Mouse (Mus musculus) kidney, embryonic 15.5 days (tissue): ENCODE measurements at regions not wholly inside any gene's neighbourhood (a gene's known extent, or its start where the extent isn't known, plus 50 kb on each side); places are given as distances from the start of the nearest gene placed in this dataset.
A peak's percentile ranks its signal among the peaks of the same experiment; 100 is the strongest.

Experiments
- ATAC-seq: fragments of 200-750 bp; cut with Nextera tagmentation; replicated peaks from 2 replicates; pipeline ENCODE4 v1.8.0; 2017; ENCODE audit warnings: moderate TSS enrichment; ENCODE audit not compliant: low FRiP score
- H3K27ac ChIP-seq: fragments of 300-500 bp; sonication (generic); 2 replicates; pipeline ENCODE4 v1.5.1; 2015; ENCODE audit warnings: mild to moderate bottlenecking, inconsistent platforms
- H3K27me3 ChIP-seq: fragments of 300-500 bp; sonication (generic); 2 replicates; pipeline ENCODE4 v1.6.1; 2015; ENCODE audit warnings: inconsistent platforms
- H3K36me3 ChIP-seq: fragments of 300-500 bp; sonication (generic); 2 replicates; pipeline ENCODE4 v1.6.1; 2015; ENCODE audit warnings: inconsistent platforms
- H3K4me1 ChIP-seq: fragments of 300-500 bp; sonication (generic); 2 replicates; pipeline ENCODE4 v1.6.1; 2015; ENCODE audit warnings: inconsistent platforms
- H3K4me2 ChIP-seq: fragments of 300-500 bp; sonication (generic); 2 replicates; pipeline ENCODE4 v1.6.1; 2015; ENCODE audit warnings: moderate library complexity, mild to moderate bottlenecking, inconsistent platforms
- H3K4me3 ChIP-seq: fragments of 300-500 bp; sonication (generic); replicated peaks from 2 replicates; pipeline ENCODE4 v1.5.1; 2015; ENCODE audit warnings: mild to moderate bottlenecking, inconsistent platforms
- H3K9ac ChIP-seq: fragments of 300-500 bp; sonication (generic); 2 replicates; pipeline ENCODE4 v1.6.1; 2015; ENCODE audit warnings: mild to moderate bottlenecking, inconsistent platforms
- H3K9me3 ChIP-seq: fragments of 300-500 bp; sonication (generic); replicated peaks from 2 replicates; pipeline ENCODE4 v1.6.1; 2016; ENCODE audit warnings: inconsistent platforms
- WGBS: fragments of 180-500 bp; shearing (Covaris S2); methylation state at CpG from one replicate; pipeline ENCODE4 v1.1.7; 2015; ENCODE audit warnings: mixed read lengths; 5-methylcytosine and 5-hydroxymethylcytosine counted together

DNA sequence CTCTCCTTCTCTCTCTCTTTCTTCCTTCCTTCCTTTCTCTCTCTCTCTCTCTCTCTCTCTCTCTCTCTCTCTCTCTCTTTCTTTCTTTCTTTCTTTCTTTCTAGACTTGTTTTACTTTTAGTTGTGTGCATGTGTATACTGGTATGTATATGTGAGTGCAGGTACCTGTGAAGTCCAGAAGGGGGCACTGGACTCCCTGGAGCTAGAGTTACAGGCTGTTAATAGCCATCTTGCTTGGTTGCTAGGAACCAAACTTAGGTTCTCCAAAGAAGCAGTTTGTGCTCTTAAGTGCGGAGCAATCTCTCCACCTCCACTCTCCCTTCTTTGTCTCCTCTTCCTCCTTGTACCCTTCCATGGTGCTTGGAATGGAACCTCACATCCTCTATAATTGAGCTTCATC is 77.2 kb downstream of the Gm10604 start:
- no peak overlapping the region for H3K4me3 ChIP-seq
- no peak for ATAC-seq
- WGBS: 93% methylated on average over 1 of the region's 1 CpGs
- H3K9ac ChIP-seq: no peak overlapping the region
- no peaks in the 10 kb centered on the region for H3K9me3 ChIP-seq
- no peaks in the 10 kb centered on the region for H3K27me3 ChIP-seq
- 0 out of 2 replicates have a peak, but pooled peaks cover 3% of the 10 kb centered on the region for H3K4me1 ChIP-seq
- H3K36me3 ChIP-seq: no peaks in the 10 kb centered on the region
- no peak overlapping the region for H3K27ac ChIP-seq
- H3K4me2 ChIP-seq: no peak overlapping the region

DNA sequence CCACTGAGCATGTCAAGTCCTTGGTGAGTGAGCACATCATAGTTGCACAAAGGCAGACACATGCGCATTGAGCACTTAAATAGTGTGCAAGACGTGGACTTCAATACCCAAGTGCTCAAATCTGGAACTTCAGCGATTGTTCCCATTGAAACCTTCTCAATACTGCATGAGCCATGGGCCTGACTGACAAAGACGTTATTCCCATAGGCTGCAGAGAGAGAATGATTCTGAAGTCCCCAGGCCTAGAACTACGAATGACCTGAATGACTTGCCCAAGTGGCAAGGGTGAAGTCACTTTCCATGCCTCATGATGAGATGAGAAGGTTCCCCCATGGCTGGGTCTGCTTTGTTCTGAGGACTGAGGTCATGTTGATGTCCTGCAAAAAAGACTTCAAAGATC is 77.7 kb downstream of the Gm10604 start:
- no peaks in the 10 kb centered on the region for H3K9me3 ChIP-seq
- 0 out of 2 replicates have a peak, but pooled peaks cover 3% of the 10 kb centered on the region for H3K4me1 ChIP-seq
- H3K9ac ChIP-seq: no peak overlapping the region
- 90% methylated on average over 5 of the region's 5 CpGs for WGBS
- no peak overlapping the region for H3K27ac ChIP-seq
- H3K36me3 ChIP-seq: no peaks in the 10 kb centered on the region
- H3K4me3 ChIP-seq: no peak overlapping the region
- no peak overlapping the region for H3K4me2 ChIP-seq
- no peak for ATAC-seq
- H3K27me3 ChIP-seq: no peaks in the 10 kb centered on the region

GRCm38 (mm10) chr4:11899979-11900624 is 81.0 kb downstream of the Gm10604 start:
- peak overlapping the region; percentile 14 for H3K4me2 ChIP-seq
- no peak overlapping the region for H3K4me3 ChIP-seq
- ATAC-seq: peak; percentile 85
- H3K9ac ChIP-seq: no peak overlapping the region
- no peaks in the 10 kb centered on the region for H3K9me3 ChIP-seq
- no peaks in the 10 kb centered on the region for H3K27me3 ChIP-seq
- no peak overlapping the region for H3K27ac ChIP-seq
- no peaks in the 10 kb centered on the region for H3K36me3 ChIP-seq
- 9% methylated on average over 10 of the region's 10 CpGs for WGBS
- H3K4me1 ChIP-seq: 0 out of 2 replicates have a peak, but pooled peaks cover 3% of the 10 kb centered on the region

DNA sequence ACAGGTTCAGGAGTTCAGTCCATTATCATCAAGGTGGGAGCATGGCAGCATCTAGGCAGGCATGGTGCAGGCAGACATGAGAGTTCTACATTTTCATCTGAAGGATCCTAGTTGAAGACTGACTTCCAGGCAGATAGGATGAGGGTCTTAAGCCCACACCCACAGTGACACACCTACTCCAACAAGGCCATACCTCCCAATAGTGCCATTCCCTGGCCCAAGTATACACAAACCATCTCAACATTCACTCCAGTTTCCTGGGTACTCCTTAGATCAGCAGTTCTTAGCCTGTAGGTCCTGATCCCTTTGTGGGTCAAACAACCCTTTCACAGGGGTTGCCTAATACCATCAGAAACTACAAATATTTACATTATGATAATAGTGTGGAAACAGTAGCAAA is 83.8 kb downstream of the Gm10604 start:
- Histone ChIP-seq H3K27ac (no peak overlapping the region), H3K4me3 (no peak overlapping the region), H3K9me3 (no peaks in the 10 kb centered on the region), H3K4me1 (0 out of 2 replicates have a peak, but pooled peaks cover 3% of the 10 kb centered on the region), H3K4me2 (no peak overlapping the region), H3K36me3 (no peaks in the 10 kb centered on the region), H3K27me3 (no peaks in the 10 kb centered on the region), H3K9ac (no peak overlapping the region)
- ATAC-seq: no peak

GRCm38 (mm10) chr4:11895857-11896825 is 84.9 kb downstream of the Gm10604 start:
- Histone ChIP-seq H3K9me3 (no peaks in the 10 kb centered on the region), H3K27ac (no peak overlapping the region), H3K4me3 (no peak overlapping the region), H3K4me2 (no peak overlapping the region), H3K4me1 (0 out of 2 replicates have a peak, but pooled peaks cover 3% of the 10 kb centered on the region), H3K27me3 (no peaks in the 10 kb centered on the region), H3K9ac (no peak overlapping the region), H3K36me3 (no peaks in the 10 kb centered on the region)
- no peak for ATAC-seq
- 69% methylated on average over 6 of the region's 6 CpGs for WGBS

DNA sequence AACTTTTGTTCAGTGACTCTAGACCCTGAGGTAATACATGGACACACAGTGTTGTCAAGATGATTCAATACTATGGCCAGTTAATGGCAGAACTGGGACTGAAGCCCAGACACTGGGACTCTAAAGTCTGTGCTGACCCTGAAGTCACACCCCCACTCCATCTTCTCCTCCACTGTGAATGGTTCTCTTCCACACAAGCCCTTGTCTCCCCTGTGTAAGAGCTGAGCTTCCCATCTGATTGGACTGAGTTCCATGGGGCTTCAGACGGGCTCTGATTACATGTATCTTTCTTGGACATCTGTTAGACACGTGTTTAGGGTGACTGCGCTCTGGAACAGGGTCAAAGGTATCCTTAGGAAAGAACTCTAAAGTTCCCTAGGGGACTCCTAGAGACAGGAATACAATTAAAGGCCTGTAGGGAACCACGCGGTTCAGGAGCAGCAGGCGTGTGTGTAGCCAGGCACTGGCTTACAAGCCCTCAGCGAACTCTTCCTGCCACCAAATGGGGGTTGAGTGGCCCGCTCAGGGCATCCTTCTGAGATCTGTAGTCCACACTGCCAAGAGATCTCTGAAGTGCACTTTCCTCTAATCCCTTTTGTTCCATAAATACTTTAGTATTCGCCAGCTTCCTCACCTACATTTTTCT is 87.4 kb downstream of the Gm10604 start:
- peak; percentile 58 for ATAC-seq
- no peak overlapping the region for H3K27ac ChIP-seq
- no peaks in the 10 kb centered on the region for H3K27me3 ChIP-seq
- H3K9me3 ChIP-seq: no peaks in the 10 kb centered on the region
- no peak overlapping the region for H3K9ac ChIP-seq
- no peaks in the 10 kb centered on the region for H3K4me1 ChIP-seq
- H3K36me3 ChIP-seq: no peaks in the 10 kb centered on the region
- WGBS: 62% methylated on average over 9 of the region's 9 CpGs
- H3K4me3 ChIP-seq: no peak overlapping the region
- no peak overlapping the region for H3K4me2 ChIP-seq

- WGBS: 83% methylated on average over 6 of the region's 6 CpGs
- Histone ChIP-seq H3K36me3 (no peaks in the 10 kb centered on the region), H3K27me3 (no peaks in the 10 kb centered on the region), H3K4me3 (no peak overlapping the region), H3K27ac (no peak overlapping the region), H3K4me2 (no peak overlapping the region), H3K4me1 (peaks cover 6% of the 10 kb centered on the region; the same call in 1 of the 2 replicates), H3K9ac (no peak overlapping the region), H3K9me3 (no peaks in the 10 kb centered on the region)
- no peak for ATAC-seq
Measured at GRCm38 (mm10) chr4:11889039-11889600, 91.9 kb downstream of the Gm10604 start.

GRCm38 (mm10) chr4:11887377-11887776 is 93.7 kb downstream of the Gm10604 start:
- Histone ChIP-seq H3K36me3 (no peaks in the 10 kb centered on the region), H3K4me3 (no peak overlapping the region), H3K9me3 (no peaks in the 10 kb centered on the region), H3K27me3 (no peaks in the 10 kb centered on the region), H3K4me2 (no peak overlapping the region), H3K4me1 (peaks cover 6% of the 10 kb centered on the region; the same call in 1 of the 2 replicates), H3K27ac (no peak overlapping the region), H3K9ac (no peak overlapping the region)
- 2% methylated on average over 1 of the region's 1 CpGs for WGBS
- ATAC-seq: no peak

- no peak for ATAC-seq
- 87% methylated on average over 4 of the region's 4 CpGs for WGBS
- H3K27ac ChIP-seq: no peak overlapping the region
Measured at GRCm38 (mm10) chr4:11885499-11885898, 95.6 kb downstream of the Gm10604 start.

DNA sequence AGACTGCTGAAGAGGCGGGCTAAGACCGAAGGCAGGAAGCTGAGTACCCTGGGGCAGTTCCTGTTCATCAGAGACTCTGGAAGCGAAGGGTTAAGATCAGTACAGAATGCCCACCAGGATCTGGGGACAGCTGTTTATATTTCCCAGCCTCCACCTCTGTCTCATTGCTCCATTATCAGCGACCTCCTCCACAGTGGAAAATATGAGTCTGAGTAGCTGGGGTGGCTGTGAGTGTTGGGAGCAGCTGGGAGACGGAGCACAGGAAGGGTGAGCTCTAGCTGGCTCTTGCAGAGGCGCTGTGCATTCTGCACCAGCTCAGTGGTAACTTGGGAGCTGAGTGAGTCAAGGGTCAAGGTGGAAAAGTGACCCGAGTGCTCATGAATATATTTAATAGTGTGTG is 96.2 kb downstream of the Gm10604 start:
- H3K36me3 ChIP-seq: no peaks in the 10 kb centered on the region
- peaks cover 6% of the 10 kb centered on the region; the same call in 1 of the 2 replicates for H3K4me1 ChIP-seq
- H3K4me2 ChIP-seq: no peak overlapping the region
- no peak overlapping the region for H3K4me3 ChIP-seq
- H3K27me3 ChIP-seq: no peaks in the 10 kb centered on the region
- H3K9me3 ChIP-seq: no peaks in the 10 kb centered on the region
- 43% methylated on average over 7 of the region's 7 CpGs for WGBS
- no peak overlapping the region for H3K9ac ChIP-seq
- no peak for ATAC-seq
- H3K27ac ChIP-seq: no peak overlapping the region

More at GRCm38 (mm10) chr4:11885499-11885898, 95.6 kb downstream of the Gm10604 start:
- Histone ChIP-seq H3K4me3 (no peak overlapping the region), H3K4me2 (no peak overlapping the region), H3K4me1 (peaks cover 6% of the 10 kb centered on the region; the same call in 1 of the 2 replicates), H3K36me3 (no peaks in the 10 kb centered on the region), H3K9ac (no peak overlapping the region), H3K9me3 (no peaks in the 10 kb centered on the region), H3K27me3 (no peaks in the 10 kb centered on the region)

DNA sequence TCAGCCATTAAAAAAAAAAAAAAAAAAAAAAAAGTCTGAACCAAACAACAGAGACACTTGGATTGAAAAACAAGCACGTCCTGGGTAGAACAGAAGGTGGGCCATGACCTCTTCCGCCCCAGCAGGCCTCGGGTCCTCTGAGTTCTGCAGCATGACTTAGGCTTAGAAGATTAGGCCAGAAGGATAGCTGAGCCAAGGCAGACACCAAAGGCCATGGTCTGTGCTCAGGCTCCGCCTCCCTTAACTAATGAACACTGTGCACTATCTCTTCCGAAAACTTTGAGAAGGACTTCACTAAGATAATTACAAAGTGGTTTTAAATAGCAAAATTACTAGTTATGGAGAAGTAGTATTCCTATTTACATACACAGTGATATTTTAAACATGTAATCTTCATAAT is 97.8 kb downstream of the Gm10604 start:
- Histone ChIP-seq H3K9ac (no peak overlapping the region), H3K27me3 (no peaks in the 10 kb centered on the region), H3K27ac (no peak overlapping the region), H3K9me3 (no peaks in the 10 kb centered on the region), H3K4me1 (peaks cover 6% of the 10 kb centered on the region; the same call in 1 of the 2 replicates), H3K36me3 (no peaks in the 10 kb centered on the region), H3K4me3 (no peak overlapping the region), H3K4me2 (no peak overlapping the region)
- ATAC-seq: no peak
- 59% methylated on average over 5 of the region's 5 CpGs for WGBS
